Mouse (Mus musculus): ENCODE data around the gene Kbtbd2.

- no peak for TF ChIP-seq CTCF (IDR thresholded peaks at IDR 0.05; ENCODE audit: borderline replicate concordance, control insufficient read depth, extremely low read depth, insufficient read depth, low read length, poor library complexity)
- TF ChIP-seq POLR2A (IDR thresholded peaks at IDR 0.05; ENCODE audit: control insufficient read depth, extremely low read depth, insufficient read depth, low read length, poor library complexity), result no peak
Observed at GRCm38 (mm10) chr6:56813332-56813731, 15.7 kb upstream of the Kbtbd2 start.
